Mouse (Mus musculus): ENCODE measurements around the gene Clybl.

Clybl gene

DNA sequence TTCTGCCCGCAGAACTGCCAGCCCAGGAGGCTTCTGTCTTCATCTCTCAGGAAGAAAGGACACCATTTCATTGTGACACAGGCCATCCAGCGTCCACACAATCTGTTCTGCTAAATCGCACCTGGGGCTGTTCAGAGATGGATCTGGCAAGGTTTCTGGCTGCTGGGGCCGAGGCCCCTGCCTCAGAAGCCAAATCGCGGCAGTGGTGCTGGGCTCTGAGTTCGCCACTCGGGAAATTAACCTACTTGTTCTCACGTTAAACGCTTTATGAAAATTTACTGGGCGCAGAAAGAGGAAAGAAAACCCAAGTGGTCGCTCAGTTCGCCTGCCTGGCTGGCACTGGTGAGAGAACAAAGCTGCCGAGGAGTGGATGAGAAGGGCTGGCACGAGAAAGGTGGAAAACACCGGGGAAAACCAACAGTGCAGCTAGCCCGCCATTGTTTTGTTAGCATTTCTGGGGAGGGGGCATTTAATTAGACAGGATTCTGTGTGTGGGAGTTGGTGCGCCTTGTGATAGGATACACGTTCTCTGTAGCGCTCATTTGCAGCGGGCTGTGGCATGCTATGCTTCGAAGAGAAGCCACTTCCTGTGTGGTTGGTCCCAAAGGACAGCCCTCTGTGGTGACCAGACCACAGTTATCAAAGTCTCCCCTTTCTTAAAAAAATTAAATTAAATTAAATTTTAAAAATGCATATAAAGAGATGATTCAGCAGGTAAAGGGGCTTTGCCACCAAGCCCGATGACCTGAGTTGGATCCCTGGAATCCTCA, 177.8 kb downstream of the Clybl start:
- no peak for DNase-seq (ENCODE audit: low read depth, low spot score)

DNA sequence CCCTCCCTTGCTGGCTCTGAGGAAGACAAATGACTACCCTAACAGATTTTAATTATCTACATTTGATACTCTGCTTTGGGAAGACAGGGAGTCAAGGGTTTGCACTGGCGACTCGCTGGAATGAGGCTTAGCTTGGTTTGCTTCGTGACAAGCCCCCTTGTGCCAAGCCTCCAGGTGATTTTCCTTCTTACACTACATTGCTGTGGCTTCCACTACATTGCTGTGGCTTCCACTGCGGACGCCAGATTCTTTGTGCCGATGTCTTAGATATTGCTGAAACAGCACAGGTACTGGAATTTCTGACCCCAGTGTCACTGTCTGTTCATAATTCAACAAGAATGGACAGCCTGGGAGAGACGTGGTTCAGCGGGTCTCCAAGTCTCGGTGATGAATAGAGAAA, 180.3 kb downstream of the Clybl start:
- no peak for DNase-seq (ENCODE audit: low read depth, low spot score)

DNA sequence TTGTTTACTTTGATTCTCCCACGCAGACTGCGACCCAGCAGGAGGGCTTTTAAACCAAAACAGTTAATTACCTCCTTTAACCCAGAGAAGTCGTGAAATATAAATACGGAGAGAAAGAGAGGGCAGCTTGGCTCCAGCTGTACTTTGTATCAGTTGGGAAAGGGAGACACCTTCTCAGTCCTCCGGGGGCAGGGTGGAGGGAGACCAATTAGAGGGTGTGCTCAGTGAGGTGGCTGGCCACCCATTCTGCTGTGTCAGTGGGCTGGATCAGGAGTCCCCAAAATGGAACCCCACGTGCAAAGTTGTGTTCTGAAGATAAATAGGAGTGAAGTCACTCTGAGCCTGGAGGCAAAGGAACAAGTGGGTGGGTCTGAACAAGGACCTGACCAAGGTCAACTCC, 181.7 kb downstream of the Clybl start:
- no peak for DNase-seq (ENCODE audit: low read depth, low spot score)

DNA sequence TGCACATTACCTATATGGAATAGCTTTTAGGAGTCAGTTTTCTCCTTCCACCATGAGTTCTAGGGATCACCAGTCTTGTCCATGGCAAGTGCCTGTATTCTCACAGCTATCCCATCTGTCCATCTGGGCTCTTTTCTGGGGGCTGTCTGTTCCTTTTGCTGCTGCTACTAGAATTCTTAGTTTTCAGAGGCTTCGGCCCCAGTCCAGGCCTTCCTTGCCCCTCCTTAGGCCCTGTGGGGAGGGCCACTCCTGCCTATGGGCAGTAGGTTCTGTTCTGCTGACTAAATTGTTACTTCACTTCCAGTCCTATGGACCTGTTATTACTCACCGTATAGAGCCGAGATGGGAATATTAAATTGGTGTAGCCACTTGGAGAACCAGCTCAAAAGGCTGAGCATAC, 182.5 kb downstream of the Clybl start:
- no peak for DNase-seq (ENCODE audit: low read depth, low spot score)

DNA sequence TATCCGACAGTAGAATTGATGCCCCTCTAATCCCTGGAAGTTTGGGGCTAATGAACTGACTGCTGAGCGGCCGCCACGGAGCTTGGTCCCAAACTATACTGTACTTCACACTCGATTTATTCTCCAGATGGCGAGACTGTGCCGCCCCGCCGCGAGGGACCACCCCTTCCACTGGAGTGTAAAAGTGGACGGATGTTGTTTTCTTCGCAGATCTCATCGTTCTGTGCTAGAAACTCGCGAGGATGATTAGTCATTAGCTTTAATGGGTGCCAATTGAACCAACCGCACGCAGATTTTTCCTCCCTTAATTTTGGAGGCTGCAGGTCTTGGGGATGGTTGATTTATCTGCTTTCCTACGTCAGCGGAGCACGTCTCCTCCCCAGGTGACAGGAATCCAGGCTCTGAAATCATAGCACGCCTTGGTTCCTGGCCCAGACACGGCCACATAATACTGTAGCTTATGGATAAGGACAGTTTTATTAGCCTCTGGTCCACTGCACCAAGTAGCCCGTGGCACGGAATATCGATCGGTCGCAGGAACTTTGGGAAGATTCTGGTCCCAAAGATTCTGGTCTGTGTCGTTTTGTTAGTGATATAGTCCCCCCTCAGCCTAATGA, 185.9 kb downstream of the Clybl start:
- DNase-seq (ENCODE audit: low read depth, low spot score) = no peak

DNA sequence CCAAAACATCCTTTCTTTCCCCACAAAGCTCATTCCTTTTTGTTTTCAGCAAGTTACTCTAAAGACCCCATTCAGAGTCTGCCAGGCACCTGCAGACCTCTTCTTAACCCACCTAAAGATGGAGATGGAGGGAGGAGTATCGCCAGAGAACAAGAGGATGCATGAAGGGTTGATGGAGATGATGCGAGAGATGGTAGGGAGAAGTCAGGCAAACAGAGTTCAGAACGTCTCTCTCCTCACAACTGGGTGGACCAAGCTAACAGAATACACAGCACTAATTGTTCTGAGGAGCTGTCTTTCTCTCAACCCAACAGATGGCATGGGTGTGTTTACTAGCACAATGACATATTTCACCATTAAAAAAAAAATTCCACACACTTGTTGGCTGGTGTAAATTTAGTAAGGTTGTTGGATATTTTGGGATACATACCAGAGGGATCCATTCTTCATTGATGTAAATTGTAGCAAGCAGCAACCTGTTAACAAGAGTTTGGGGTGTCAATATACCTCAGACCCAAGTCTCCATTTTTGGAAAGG, 186.4 kb downstream of the Clybl start:
- DNase-seq (ENCODE audit: low read depth, low spot score) = no peak

DNA sequence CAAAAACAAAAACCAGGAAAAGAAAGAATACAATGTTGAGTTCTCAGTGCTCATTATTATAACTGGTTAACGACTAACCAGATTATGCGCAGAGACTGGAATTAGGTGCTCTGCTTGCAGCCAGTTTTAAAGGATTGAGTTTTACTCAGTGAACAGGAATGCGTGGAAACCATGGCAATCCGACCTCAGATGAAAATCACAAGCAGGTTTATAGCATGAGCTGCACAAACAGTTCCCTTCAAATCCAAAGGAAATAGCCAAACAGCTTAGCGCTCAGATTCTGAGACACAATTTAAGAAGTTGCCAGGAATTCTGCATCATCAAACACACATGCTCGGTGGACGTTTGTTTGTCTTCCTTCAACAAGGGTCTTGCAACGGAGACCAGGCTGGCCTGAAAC, 187.0 kb downstream of the Clybl start:
- no peak for DNase-seq (ENCODE audit: low read depth, low spot score)

DNA sequence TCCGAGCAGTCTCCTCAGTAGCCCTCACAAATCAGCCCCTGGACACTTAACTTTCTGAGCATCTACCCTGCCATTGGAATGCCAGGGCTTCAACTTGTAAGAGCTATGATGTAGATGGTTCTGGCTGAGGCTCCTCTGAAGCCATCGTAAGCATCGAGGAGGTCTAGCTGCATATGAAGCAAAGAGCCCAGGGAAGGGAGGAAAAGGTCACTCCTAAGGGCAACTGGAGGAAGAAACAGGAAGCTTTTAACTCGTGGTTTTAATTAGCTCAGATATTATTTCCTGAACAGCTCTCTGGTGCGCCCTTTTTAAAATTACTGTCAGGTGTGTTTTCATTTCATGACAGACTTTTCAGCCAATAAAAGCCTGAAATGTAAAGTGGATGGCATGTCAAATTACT, 190.5 kb downstream of the Clybl start:
- DNase-seq (ENCODE audit: low read depth, low spot score) = no peak

DNA sequence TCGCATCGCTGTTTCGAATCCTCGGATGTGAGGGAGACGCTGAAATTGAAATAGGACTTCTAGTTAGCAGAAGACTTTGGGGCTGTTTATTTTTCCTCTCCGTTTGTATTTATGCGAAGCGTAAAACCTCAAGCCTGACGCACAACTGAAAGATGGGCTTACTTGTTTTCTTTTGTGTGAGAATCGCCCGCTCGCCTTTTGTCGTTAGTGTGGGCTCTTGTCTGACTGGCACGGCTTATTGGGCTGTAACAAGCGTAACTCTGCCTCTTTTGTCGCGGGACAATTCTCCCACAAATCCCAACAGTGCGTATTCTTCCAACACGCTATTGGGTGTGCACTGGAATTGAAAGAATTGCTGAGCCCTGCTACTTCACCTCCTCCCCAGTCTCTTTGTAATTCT, 192.0 kb downstream of the Clybl start:
- DNase-seq (ENCODE audit: low read depth, low spot score) = no peak

DNA sequence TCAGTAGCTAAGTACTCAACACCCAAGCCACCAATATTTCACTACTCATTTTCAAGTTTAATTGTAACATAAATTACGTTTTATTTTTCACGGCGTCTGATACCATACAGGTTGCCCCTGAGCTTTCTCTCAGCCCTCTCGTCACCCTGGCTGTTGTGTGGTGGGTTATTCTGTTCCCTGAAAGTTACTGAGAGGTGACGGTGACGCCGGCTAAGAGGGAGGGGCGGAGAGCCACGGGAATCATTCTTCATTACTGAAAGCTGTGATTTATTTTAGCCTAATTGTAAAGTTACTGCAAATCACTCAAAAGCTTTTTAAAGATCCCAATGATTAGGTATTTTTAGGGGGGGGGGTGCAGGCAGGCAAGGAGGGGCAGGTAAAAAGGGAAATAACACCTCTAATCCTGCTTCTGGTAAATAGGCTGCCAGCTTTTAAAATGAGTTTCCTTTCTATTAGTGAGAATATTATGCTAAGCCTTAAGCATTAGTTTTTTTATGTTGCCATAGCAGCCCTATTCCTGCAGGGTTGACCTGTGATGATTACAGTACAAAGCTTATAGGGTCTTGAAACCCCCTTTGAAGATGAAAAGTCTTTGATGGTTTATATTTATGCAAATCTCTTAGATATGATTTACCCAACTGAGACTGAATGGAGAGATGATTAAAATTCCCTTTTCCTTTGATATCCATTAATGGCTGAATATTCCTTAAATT, 192.9 kb downstream of the Clybl start:
- DNase-seq (ENCODE audit: low read depth, low spot score) = peak; percentile 61

DNA sequence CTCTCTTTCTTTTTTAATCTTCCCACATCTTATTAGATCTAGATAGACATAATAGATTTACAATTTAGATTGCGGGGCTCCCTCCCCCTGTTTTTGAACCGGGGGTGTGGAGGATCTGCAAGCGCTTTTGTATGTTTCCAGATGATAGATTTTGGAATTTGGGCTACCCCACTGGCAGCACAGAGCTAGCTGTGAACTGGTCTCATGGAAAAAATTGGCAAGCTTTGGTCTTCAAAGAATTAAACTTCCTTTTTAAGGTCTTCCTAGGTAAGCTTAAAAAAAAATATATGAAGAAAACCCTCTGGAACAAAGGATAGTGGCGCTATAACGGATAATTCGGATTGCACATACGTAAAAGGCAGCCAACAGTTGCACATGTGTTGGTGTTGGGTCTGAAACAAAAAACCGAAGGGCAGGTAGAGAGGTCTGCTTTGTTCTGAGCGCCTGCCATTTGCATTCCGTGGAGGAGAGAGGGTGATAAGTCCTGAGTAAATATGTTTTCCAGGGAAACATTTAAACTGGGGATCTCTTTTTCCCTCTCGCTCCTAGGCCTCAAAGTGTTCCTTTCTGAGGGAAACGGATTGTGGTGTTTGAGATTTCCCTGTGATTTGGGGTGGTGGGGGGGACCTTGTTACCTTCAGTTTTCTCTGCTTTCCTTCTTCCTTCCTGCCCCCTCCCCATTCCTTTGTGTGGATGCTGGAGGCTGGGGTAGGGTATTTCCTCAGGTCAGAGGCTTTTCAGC, 193.7 kb downstream of the Clybl start:
- no peak for DNase-seq (ENCODE audit: low read depth, low spot score)

DNA sequence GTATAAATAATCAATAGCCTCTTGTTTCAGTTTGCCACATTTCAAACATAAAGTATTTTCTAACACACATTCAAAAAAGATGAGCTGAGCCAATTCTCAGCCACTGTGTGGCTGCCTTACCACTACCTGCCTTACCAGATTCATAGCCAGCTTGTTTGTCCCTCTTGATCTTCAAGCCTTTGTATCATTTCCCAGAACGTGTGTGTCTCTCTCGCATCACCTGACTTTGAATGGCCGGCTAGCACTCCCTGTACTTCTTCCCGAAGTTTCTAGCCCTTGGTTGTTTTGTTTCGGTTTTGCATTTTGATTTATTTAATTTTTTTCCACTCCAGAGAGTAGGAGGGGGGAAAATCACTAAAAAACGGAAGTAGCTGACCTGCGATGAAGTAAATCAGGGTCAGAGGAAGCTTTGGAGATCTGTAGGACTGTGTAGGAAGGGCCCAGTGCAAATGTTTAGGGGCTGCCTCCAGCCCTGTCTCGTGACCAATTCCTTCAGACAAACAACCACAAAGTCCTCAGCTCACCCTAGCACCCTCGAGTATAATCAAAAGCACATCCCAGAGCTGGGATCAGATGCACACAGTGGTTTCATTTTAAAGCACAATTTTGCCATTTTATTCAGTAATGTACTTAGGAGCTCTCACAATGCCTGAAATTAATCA, 195.1 kb downstream of the Clybl start:
- DNase-seq (ENCODE audit: low read depth, low spot score) = no peak

DNA sequence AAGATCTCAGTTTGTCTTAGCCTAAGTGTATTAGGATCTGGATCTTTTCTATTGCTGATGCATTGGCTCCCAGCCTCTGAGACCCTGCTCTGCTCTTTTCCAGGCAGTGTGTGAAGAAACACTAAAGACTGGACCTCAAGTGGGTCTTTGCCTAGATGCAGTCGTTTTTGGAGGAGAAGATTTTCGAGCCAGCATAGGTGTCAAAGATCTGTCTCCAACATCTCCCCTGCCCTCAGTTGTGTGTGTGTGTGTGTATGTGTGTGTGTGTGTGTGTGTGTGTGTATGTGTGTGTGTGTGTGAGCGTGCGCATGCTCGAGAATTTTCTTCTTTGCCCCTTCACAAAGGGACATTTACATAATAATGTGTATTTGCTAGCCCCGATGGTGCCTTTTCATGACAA, 196.2 kb downstream of the Clybl start:
- DNase-seq (ENCODE audit: low read depth, low spot score) = no peak

DNA sequence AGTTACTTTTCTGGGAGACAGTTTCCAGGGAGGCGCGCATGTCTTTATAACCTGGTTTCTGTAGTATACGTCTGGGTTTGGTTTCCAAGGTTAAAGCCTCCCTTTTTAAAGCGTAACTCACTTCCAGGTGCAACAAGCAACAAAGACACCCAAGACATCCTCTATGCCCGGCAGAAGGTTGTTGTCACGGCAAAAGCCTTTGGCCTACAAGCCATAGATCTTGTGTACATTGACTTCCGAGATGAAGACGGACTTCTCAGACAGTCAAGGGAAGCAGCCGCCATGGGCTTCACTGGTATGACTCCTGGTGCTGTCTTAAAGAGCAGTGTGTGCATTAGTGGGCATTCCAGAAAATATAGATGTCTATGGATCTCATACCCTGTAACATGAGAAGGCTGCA, 197.6 kb downstream of the Clybl start:
- no peak for DNase-seq (ENCODE audit: low read depth, low spot score)

DNA sequence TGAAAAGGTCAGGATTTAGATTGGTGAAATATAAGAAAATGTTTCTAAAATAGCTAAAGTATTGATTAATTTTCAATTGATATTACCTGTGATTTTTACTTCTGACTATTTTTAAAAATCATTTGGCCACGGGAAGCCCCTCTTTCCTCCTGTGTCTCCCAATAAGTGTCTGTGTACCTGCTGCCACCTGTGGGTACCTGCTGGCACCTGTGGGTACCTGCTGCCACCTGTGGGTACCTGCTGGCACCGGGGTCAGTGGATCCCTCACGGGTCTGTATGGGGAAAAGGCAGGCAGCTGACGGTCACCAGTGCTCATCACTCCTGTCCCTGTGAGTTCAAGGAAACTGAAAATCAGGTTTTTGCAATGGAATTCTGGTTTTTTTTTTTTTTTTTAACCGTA, 198.5 kb downstream of the Clybl start:
- DNase-seq (ENCODE audit: low read depth, low spot score) = no peak

DNA sequence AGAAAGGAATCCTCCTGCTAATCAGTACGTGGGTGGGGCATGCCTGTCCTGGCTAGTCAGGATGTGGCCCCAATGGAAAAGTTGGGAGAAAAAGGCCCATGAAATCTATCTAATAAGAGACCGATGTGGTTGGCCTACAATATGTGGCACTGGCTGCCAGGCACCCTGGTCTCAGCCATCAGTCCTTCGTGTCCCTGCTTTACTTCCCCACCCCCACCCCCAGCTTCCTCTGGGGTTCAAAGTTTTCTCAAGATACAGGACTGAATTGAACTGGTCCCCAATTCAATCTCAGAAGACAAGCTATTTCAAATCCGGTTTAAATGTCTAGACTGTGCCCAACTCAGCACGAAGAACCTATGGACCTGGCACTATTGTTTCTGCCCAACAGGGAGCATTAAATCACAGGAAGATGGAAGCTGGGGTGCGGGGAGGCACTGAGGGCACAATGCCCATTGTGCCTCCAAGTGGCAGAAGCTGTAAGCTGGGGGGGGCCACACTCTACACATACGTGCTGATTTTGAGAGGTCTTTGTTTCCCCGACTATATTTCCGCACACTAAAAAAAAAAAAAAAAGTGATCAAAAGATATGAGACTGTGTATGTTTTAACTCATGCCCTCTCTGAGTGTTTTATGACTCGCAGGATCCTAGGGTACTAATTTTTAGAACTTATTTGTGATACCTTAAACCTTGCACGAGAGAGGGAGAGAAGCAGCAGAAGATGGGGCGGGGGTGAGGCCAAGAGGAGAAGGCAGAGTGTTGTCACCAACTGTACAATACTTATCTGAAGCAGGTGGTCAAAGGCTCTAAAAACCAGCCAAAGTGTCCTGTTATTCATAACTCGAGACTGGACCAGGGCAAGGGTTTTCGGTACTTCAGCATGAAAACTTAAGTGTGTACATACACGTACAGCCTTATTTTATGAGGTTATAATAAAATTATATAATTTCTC, 199.7 kb downstream of the Clybl start:
- no peak for DNase-seq (ENCODE audit: low read depth, low spot score)

DNA sequence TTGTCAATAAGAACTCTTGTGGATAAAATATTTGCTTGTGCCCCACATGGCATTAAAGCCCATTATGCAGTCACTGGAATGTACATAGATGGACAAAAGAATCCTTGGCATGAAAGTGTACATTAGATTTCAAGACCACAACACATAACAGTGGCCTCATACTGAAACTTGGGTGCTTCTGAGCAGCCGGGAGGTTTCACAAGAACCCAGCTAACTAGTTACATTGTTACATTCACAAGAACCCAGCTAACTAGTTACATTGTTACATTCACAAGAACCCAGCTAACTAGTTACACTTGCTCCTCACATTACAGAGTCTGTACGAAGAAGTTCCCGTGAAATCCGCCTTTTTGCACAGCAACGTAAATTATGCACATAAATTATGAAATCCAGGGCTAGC, 200.8 kb downstream of the Clybl start:
- no peak for DNase-seq (ENCODE audit: low read depth, low spot score)

DNA sequence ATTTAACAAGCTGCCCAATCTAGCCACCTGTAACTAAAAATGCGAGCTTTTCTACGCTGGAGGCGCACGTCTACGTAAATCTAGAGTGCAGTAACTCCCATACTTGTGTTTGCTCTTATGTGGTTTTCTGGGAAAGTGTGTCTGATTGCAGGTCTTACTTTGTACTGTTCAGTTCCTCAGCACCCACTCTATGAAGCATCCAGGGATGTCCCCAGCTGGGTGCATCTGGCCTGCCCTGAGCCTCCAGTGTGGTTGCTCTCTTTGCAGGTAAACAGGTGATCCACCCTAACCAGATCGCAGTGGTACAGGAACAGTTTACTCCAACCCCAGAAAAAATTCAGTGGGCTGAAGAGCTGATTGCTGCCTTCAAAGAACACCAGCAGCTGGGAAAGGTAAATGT, 202.4 kb downstream of the Clybl start:
- no peak for DNase-seq (ENCODE audit: low read depth, low spot score)

DNA sequence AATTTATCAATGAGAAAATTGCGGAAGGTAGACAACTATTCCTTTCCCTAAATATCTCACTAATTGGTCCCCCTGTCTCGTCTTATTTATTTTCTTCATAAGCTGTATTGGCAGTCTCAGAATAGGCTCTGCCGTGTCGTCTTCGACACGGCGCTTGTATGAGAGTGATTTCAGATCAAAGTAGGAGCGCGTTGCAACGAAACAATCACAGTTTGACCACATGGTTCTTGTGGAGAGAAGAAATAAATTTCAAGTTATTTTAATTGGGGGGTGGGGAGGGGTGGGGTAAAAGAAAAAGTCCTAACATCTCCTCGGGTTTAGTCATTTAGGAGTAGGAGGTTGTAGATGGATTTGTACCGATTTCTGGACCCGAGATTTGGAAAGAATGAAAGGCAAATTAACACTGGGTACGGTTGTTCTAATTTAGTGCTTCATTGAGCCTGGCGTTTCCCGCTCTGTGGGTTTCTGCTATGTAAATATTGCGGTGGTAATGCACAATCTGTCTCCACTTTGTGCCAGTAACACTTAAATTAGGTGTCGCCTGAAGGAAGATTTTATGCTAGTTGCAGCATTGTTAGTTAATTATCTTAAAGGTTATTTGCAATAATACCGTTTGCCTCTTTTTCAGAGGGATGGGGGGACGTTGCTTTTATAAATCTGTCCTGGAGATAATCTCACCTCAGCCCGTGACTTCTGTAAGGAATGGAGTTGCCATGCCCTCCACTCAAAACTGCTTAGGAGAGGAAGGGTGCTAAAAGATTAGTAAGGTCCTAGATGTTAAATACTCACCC, 203.1 kb downstream of the Clybl start:
- no peak for DNase-seq (ENCODE audit: low read depth, low spot score)

DNA sequence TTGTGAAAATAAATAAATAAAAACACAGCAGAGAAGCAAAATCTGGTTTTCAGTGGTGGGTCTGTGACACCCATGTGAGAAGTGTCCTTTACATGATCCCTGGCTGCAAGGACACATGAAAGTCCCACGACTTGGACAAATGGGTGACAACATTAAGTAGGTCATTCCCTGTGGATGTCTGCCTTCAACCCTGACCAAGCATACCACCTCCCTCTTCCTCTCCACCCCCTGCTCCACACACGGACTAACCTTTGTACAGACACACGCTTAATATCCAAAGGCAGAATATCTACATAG, 203.7 kb downstream of the Clybl start:
- DNase-seq (ENCODE audit: low read depth, low spot score) = no peak
